Mouse (Mus musculus) heart, adult 2 months (tissue): ENCODE measurements around the gene Hmox2. TPM values are rescaled to one million over a fixed set of nuclear protein-coding genes. Genes with fewer than 3 reads are reported as not detected.

ENCODE experiments used
- DNase-seq, 2 experiments: peaks; one replicate each; pipeline ENCODE4 v3.0.0; 2021
- H3K27ac ChIP-seq: fragments of 200-600 bp; 2 replicates; pipeline ENCODE4 v1.8.1; 2022
- H3K27me3 ChIP-seq: fragments of 200-500 bp; 2 replicates; pipeline ENCODE4 v1.6.1; 2012; ENCODE audit warnings: mild to moderate bottlenecking, low read length, inconsistent platforms, mixed read lengths; ENCODE audit not compliant: control insufficient read depth, insufficient read depth
- H3K36me3 ChIP-seq: fragments of 200-500 bp; 2 replicates; pipeline ENCODE4 v1.6.1; 2012; ENCODE audit warnings: low read length, inconsistent platforms; ENCODE audit not compliant: control insufficient read depth, insufficient read depth
- H3K4me1 ChIP-seq: fragments of 200-500 bp; 2 replicates; pipeline ENCODE4 v1.6.1; 2011; ENCODE audit warnings: low read length; ENCODE audit not compliant: control insufficient read depth, insufficient read depth
- H3K4me3 ChIP-seq: fragments of 200-600 bp; 2 replicates; pipeline ENCODE4 v1.8.1; 2022
- H3K79me2 ChIP-seq: fragments of 200-500 bp; replicated peaks from 2 replicates; pipeline ENCODE4 v1.6.1; 2012; ENCODE audit warnings: mild to moderate bottlenecking, inconsistent platforms, low read length, moderate library complexity, mixed read lengths; ENCODE audit not compliant: control insufficient read depth, insufficient read depth
- H3K9ac ChIP-seq: fragments of 200-500 bp; 2 replicates; pipeline ENCODE4 v1.6.1; 2012; ENCODE audit warnings: low read depth, mild to moderate bottlenecking, control low read depth, inconsistent platforms, low read length, mixed read lengths
- CTCF ChIP-seq: fragments of 200-600 bp; IDR thresholded peaks from 2 replicates; pipeline ENCODE4 v1.8.1; 2022; ENCODE audit warnings: antibody characterized with exemption, mild to moderate bottlenecking, moderate library complexity
- EP300 ChIP-seq: fragments of 200-500 bp; IDR thresholded peaks from 2 replicates; pipeline ENCODE4 v1.6.1; 2011; ENCODE audit warnings: low read depth, low read length, control low read depth; ENCODE audit not compliant: insufficient read depth
- POLR2A ChIP-seq: fragments of 200-500 bp; IDR thresholded peaks from 2 replicates; pipeline ENCODE4 v1.6.1; 2011; ENCODE audit warnings: mild to moderate bottlenecking, low read depth, low read length, control low read depth; ENCODE audit not compliant: insufficient read depth
- WGBS: fragments of 180-500 bp; shearing (Covaris S2); methylation state at CpG from one replicate; pipeline ENCODE4 v1.1.7; 2018; 5-methylcytosine and 5-hydroxymethylcytosine counted together
- intact Hi-C: fragments of 180-260 bp; cut with DNase I; formaldehyde crosslinking; loops from one replicate; pipeline ENCODE4 v1.15.1; 2025
- polyA plus RNA-seq: library from polyadenylated mRNA; depleted of rRNA; stranded (reverse); fragments of >200 nt; gene quantifications from 2 replicates; pipeline ENCODE4 v1.2.3, GENCODE M21; 2012
- total RNA-seq, 2 experiments: library from RNA; stranded (reverse); gene quantifications; 2 replicates each; pipeline ENCODE4 v1.2.3; 2021

Hmox2 gene
- total and polyA plus RNA-seq, 3 experiments = 38.3 to 84.9 (median 72.4) TPM

- H3K36me3 ChIP-seq = peaks cover 35% of the 10 kb centered on the region
- no peaks in the 10 kb centered on the region for H3K27me3 ChIP-seq
- WGBS = 21% methylated on average over 5 of the region's 5 CpGs
- peak overlapping the region; percentile 15 for H3K27ac ChIP-seq
- peaks cover 16% of the 10 kb centered on the region for H3K4me1 ChIP-seq
- TF ChIP-seq CTCF (no peak), EP300 (peak; percentile 76; the same call in 1 of the 2 replicates)
- intact Hi-C loops = loop anchor here (10.0 kb wide), 1 partner anchor 227 kb away; the partner anchor contains the start of gene Tfap4
- no peak overlapping the region for H3K4me3 ChIP-seq
- peaks cover 10% of the 10 kb centered on the region; the same call in 1 of the 2 replicates for H3K79me2 ChIP-seq
- H3K9ac ChIP-seq = no peak overlapping the region
- DNase-seq = peak; percentile 66 to 68
These were observed 55.5 kb downstream of the Hmox2 start for GRCm38 (mm10) chr16:4781524-4782196.

DNA sequence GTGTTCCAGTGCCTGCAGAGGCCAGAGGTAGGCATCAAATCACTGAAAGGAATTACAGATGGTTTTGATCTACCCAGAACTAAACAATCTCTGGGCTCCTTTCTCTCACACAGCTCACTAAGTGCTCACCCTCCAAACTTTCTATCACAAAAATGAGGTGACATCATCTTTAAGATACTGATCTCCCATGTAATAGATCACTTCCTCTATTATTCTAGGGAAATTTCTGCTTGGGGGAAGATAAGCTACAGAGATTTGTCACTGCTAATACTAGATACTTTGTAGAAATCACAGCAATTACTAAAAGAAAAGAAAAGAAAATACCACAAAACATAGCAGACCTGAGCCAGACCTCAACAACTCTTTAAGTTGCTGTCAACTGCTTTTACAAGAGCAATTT, 56.4 kb downstream of the Hmox2 start:
- DNase-seq = no peak
- Histone ChIP-seq H3K4me1 (peaks cover 16% of the 10 kb centered on the region), H3K36me3 (peaks cover 40% of the 10 kb centered on the region), H3K27me3 (no peaks in the 10 kb centered on the region), H3K27ac (peak overlapping the region; percentile 1; the same call in 1 of the 2 replicates), H3K79me2 (peaks cover 8% of the 10 kb centered on the region), H3K4me3 (no peak overlapping the region), H3K9ac (no peak overlapping the region)
- intact Hi-C loops = loop anchor here (10.0 kb wide), 1 partner anchor 228 kb away; the partner anchor contains the start of gene Tfap4
- TF ChIP-seq CTCF (no peak), POLR2A (no peak), EP300 (no peak)

GRCm38 (mm10) chr16:4785706-4786105, 59.5 kb downstream of the Hmox2 start:
- TF ChIP-seq POLR2A = no peak
- no peak for TF ChIP-seq CTCF
- no peak for DNase-seq
- H3K79me2 ChIP-seq = peaks cover 4% of the 10 kb centered on the region; the same call in 1 of the 2 replicates
- H3K27me3 ChIP-seq = no peaks in the 10 kb centered on the region
- WGBS = 23% methylated on average over 4 of the region's 4 CpGs
- no peak overlapping the region for H3K27ac ChIP-seq
- H3K9ac ChIP-seq = no peak overlapping the region
- peaks cover 17% of the 10 kb centered on the region for H3K4me1 ChIP-seq
- no peak overlapping the region for H3K4me3 ChIP-seq
- peaks cover 48% of the 10 kb centered on the region for H3K36me3 ChIP-seq
- intact Hi-C loops = loop anchor here (10.0 kb wide), 1 partner anchor 231 kb away; the partner anchor contains the start of gene Tfap4

GRCm38 (mm10) chr16:4788176-4788575, 62.0 kb downstream of the Hmox2 start:
- Histone ChIP-seq H3K79me2 (peaks cover 4% of the 10 kb centered on the region; the same call in 1 of the 2 replicates), H3K27ac (no peak overlapping the region), H3K36me3 (peaks cover 35% of the 10 kb centered on the region), H3K27me3 (no peaks in the 10 kb centered on the region), H3K4me1 (peaks cover 12% of the 10 kb centered on the region), H3K9ac (no peak overlapping the region), H3K4me3 (no peak overlapping the region)
- intact Hi-C loops = loop anchor here (2.0 to 10.0 kb wide), 3 partner anchors 17 to 233 kb away; partner anchors contain the start of genes Hmox2 and Tfap4
- TF ChIP-seq CTCF (no peak), EP300 (no peak)
- no peak for DNase-seq

DNA sequence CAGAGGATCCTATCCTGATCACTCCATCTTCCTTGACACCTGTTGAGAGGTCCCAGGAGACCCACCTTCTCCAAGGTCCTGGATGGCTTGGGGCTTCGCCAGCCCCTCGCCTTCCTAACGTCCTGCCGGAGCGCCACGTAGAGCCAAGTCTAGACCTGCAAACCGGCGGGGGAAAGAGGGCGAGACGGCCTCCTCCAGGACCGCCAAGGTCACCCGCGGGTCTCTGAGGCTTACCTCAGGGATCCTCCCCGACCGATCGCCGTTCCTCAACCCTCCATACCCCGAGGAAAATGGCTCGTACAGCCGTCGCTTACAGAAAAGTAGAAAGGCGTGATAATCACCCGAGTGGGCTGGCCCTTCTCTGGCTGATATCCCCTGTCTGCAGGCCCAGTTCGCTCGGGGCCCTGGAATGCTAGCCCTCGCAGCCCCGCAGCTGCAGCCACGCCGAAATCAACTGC, 63.2 kb downstream of the Hmox2 start:
- no peak for DNase-seq
- intact Hi-C loops = loop anchor here (2.0 to 10.0 kb wide), 3 partner anchors 19 to 235 kb away; partner anchors contain the start of genes Hmox2 and Tfap4

More for the DNA sequence above, 63.2 kb downstream of the Hmox2 start:
- WGBS = under 1% methylated on average over 29 of the region's 29 CpGs
- H3K79me2 ChIP-seq = peaks cover 4% of the 10 kb centered on the region; the same call in 1 of the 2 replicates
- peak overlapping the region; percentile 92 for H3K9ac ChIP-seq
- H3K36me3 ChIP-seq = peaks cover 27% of the 10 kb centered on the region
- H3K27ac ChIP-seq = peak overlapping the region; percentile 100
- no peaks in the 10 kb centered on the region for H3K27me3 ChIP-seq
- peaks cover 8% of the 10 kb centered on the region for H3K4me1 ChIP-seq
- TF ChIP-seq POLR2A = no peak
- TF ChIP-seq CTCF = no peak
- no peak for TF ChIP-seq EP300
- H3K4me3 ChIP-seq = peak overlapping the region; percentile 84
